Mouse (Mus musculus) spleen, postnatal 14 days (tissue): ENCODE results near the gene Fam213a.

Source experiments
- DNase-seq, 2 experiments: peaks; one replicate each; pipeline ENCODE4 v3.0.0; 2021 to 2022; ENCODE audit warnings: low spot score in 2 of 2

The Fam213a gene

DNA sequence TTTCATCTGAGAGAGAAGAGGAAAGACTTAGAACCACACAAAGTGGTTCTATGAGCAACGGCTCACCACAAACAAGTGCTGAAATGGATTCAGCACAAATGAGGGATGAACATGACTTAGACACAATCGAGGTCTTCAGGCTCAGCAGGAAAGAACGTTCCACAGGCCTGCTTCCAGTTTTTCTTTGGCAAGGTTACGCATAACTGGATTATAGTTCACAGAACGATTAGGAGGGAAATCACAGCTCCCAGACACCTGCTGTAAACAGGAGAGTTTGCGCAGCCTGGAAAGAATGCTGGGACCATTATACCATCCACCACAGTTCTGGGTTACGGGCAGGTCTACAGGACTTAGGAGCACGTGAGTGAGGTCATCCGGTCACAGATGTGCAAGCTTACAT lies 7.9 kb downstream of the Fam213a start:
- DNase-seq, result no peak

DNA sequence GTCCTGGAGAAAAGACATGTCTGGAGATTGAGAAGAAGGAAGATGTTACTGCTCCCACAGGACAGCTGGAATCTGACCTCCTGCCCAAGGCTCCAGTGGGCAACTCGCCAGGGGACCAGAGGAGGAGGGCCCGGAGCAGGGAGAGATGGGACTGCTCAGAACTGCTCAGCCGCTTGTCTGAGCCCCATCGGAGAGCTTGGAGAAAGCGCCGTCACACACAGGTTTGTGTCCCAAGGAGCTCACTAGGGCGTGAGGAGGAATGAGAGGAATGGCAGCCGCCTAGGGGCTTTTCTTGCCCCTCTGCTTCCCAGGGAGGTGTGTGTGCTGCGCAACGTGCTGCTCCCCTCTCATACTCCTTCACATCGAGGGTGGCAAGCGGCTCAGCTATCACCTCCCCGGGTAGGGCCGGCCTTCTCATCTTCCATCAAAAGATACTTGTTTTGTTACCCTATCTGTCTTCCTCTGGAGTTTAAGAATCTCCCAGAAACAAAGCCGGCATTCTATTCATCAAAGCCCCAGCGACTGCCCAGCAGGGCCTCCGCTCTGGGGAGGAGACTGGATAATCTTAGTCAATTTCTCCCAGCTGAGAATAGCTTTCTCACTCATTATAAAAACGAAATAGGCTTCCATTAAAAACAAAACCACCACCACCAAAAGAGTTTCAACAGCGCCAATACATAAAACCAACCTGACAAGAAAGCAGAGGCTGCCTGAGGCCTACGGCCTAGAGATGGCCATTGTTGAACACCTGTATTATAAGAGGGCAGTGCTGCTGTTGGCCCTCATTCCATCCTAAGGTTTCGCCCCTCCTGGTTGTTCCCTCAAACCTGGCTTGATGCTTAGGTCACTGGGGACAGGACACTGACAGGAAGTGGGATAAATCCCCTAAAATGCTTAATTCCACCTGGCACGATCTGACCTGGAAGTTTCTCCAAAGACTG lies 9.1 kb downstream of the Fam213a start:
- DNase-seq, result no peak

DNA sequence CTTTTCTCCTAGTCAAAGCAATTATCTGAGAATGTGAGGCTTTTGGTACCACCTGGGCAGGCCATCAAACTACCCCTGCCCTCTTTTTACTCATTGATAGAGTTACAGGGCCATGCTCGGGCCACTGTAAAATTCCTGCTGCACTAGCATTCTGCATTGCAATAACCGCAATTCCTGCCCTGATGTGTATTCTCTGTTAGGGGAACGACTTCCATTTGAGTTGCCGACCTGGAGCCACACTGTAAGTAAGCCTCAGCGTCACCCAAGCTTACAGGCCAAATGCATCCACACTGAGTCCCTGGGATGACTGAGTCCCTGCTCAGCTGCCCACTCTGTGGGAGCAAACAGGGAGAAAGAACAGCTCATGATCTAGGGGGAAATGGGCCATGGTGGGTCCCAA lies 12.0 kb downstream of the Fam213a start:
- DNase-seq, result no peak

DNA sequence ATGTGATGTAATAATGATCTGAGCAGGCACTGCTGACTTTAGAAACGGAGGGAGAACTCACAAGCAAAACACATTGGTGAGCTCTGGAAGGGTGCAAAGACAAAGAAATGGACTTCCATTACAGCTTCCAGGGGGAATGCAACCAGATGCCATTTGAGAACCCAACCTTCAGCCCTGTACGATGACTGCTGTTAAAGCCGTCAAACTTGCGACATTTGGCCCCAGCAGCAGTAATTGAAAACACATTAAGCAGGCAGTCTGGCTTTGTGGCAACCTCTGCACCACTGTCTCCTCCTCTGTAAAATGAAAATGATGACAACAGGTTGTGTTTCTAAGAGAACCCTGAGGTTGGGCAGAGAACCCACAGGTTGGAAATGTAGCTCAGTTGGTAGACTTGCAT lies 12.8 kb downstream of the Fam213a start:
- DNase-seq, result no peak

DNA sequence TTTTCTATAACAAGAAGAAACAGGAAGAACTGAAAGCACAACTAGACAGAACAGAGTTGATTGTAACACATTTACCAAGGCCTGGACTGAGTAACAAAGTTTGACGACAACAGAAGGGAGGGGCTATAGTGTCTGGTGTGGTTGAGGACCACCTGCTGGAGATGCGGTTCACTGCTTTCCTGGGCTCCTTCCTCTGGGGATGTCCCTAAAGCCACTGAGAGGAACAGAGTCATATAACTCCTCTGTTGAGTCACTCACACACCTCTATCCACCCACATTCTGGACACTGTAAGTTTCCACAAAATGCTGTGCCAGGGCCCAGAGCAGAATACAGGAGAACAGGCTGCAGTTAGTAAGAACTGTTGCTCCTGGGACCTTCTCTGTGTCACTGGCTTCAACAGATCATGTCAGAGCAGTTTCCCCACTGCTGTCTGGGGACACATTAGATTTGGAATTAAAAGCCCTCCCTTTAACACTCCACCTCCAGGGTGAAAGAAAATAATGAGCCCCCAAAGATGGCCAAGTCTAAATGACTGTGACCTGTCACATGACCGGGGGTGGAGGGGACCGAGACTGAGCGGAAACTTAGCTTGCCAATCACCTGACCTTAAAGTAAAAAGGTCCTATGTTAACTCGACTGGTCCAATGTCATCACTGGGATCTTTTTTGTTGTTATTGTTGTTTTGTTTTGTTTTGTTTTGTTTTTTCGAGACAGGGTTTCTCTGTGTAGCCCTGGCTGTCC lies 13.5 kb downstream of the Fam213a start:
- peak; percentile 26 to 45 for DNase-seq

GRCm38 (mm10) chr14:40996171-40996570 lies 17.4 kb downstream of the Fam213a start:
- DNase-seq, result no peak

DNA sequence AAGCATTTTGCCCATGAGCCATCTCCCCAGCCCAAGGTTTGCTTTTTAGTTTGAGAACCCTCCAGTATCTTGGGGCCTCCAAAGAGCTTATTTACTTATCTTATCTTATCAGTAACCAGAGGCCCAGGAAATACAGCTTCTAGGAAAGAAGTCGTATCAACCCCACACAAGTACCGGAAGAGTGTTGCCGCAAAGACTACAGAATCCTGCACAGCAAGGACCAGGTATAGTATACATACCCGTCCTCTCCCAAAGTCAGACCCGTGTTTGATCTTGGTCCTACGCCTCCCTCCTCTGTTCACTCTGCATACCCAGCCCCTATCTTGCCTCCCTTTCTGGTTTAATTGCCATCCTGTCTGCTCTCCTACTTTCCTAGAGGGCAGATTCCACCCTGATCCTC lies 21.1 kb downstream of the Fam213a start:
- DNase-seq, result no peak

GRCm38 (mm10) chr14:40988780-40989179 lies 24.8 kb downstream of the Fam213a start:
- no peak for DNase-seq

GRCm38 (mm10) chr14:40987184-40987583 lies 26.4 kb downstream of the Fam213a start:
- no peak for DNase-seq

GRCm38 (mm10) chr14:40985635-40986034 lies 28.0 kb downstream of the Fam213a start:
- DNase-seq, result no peak

DNA sequence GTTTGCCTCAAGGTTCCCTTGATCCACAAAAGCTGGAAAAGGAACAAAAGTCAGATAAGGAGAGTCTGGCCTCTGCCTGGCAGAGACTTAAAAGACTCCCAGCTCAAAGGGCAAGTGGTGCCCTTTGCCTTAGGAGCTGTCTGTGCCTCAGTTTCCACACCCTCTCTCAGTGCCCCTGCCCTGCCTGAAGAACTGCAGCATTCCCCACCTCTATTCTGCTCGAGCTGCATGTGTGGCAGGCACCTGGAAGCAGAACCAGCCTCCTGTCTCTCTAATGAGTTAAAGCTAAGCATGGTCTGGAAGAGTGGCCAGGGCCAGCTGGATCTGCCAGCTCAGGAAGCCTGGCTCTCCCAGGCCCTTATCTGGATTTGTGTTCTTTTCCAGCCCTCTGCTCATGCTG lies 33.9 kb downstream of the Fam213a start:
- DNase-seq, result no peak

GRCm38 (mm10) chr14:40979002-40979401 lies 34.6 kb downstream of the Fam213a start:
- no peak for DNase-seq

GRCm38 (mm10) chr14:40975127-40975721 lies 38.4 kb downstream of the Fam213a start:
- DNase-seq, result peak in 1 of 2 experiments; percentile 63

DNA sequence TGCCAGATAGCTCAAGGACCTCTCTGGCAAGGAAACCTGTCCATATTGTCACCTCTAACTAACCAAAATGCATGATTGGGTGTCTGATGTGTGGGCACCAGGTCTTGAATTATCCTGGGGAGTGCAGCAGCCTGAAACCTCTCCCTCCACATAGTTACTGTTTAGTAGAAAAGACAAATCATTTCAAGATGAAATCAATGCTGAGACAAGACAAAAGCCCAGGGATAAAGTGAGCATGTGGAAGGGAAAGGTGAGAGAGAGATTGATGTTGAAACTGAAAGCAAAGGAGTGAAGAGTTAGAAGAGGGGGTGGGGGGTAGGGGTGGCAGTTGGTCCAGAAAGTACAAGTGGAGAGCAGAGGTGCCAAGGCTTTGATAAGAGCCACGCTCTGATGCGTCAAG lies 45.5 kb downstream of the Fam213a start:
- no peak for DNase-seq

DNA sequence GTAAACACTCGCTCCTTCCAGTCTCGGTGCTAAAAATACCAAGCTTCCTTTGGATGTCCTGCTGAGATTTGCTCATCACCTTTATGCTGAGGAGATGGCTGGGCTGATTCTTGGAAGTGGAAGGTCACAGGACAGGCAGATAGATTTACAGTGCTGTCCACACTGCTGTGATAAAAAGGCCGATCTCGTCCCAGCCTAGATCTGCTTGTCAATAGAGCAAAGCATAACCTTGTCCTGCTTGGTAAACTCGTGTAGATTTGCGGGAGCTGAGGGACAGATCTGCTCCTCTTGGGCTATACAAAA lies 46.0 kb downstream of the Fam213a start:
- no peak for DNase-seq

- peak; percentile 95 to 96 for DNase-seq
Measured at GRCm38 (mm10) chr14:40966862-40967597, 46.6 kb downstream of the Fam213a start.

DNA sequence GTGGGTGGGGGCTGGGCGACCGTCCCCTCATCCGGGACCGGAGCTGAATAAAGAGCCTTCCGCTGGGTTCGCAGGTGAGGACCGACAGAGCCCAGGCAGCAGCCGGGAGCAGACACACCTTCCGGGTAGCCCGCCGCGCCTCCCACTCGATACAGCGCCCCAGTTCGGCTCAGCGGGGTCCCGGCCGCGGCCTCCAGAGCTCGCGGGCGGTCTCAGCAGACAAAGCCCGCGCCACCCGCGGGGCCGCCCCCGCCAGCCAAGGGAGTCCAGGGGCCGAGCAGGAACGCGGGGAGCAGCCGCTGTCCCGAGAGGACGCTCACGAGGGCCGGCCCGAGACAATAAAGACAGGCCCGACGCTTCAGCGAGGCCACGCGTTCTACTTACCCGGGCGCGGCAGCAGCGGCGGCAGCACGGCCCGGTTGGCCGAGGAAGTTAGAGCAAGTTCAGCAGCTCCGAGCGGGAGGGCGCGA lies 47.2 kb downstream of the Fam213a start, which contains the start of gene Tspan14:
Tspan14 (minus strand) TSS at position 416 of the 470 bp plus-strand sequence.
- no peak for DNase-seq

DNA sequence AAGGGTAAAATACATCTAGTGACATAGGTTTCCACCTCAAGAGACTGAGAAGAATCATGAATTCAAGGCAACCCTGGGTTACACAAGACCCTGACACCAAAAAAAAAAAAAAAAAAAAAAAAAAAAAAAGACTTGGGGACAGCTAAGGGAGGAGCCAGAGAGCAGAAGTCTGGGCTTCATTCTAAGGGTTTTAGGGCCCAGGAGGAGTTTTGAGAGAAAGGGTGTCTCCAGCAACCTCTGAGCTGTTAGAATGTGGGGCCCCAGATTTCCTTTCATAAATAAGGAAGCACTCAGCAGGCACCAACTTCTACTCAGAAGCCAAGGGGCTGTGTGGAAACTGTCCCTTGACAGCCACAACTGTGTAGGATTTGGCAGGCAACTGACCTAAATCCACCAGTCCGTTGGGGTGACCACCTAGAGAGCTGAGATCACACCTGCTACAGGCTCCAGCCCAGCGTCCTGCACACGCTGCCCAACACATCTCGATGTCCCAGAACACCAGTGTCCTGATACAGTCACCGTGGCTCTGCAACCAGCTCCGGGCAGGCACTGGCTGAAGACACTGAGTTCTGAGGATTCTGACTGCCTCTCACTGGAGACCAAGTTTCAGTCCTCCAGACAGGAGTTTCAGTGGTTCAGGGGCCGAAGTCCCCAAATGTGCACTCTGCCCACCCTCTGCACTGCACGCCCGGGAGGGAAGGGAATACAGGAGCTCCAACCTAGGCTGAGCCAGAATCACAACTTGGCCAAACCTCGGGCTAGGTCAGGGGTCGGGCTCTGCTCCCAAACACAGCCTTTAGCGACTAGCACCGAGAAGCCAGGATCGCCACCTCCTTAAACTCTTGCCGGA lies 47.9 kb downstream of the Fam213a start:
- no peak for DNase-seq

DNA sequence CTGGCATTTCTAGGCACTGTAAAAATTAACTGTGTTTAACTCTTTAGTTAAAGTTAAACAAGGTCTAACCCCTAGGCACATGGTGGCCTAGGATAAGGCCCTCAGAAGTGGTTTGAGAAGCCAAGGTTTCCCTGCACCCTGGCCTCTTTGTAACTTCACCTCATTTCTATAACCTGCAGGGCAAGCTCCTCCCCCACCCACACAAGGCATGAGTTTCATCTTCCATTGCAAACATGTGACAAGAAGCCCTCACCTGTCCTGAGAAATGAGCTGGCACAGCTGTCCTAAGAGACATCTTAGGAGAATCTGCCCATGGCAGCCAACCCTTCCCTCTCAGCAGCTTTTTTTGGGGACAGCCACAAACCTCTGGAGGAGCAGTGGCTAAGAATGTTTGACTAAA lies 48.7 kb downstream of the Fam213a start:
- no peak for DNase-seq

DNA sequence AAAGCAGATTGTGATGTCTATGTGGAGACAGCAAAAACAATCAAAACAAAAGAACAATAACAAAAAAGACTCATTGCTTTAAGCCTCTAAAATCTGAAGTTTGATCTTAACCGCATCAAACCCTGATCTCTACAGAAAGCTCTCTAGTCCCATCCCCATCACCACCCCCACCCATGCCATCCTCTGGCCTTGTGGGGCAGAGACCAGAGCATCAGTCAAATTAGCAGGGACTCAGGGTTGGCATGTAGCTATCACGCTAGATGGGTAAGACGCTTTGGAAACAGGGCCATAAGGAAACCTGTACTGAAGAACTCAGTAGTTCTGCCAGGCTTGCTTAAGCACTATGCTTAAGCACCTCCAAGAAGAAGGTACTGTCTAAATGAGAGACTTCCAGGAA lies 49.4 kb downstream of the Fam213a start:
- no peak for DNase-seq
